Mouse (Mus musculus) midbrain, embryonic 11.5 days (tissue): Measurements from ENCODE around the gene Mcur1. TPM values are rescaled to one million over a fixed set of nuclear protein-coding genes. Genes with fewer than 3 reads are reported as not detected.

Experiments
- ATAC-seq: fragments of 200-750 bp; cut with Nextera tagmentation; 2 replicates; pipeline ENCODE4 v1.8.0; 2017; ENCODE audit warnings: moderate TSS enrichment, moderate library complexity; ENCODE audit not compliant: low FRiP score
- DNase-seq: peaks from one replicate; pipeline ENCODE4 v3.0.0; 2015; ENCODE audit warnings: low spot score; ENCODE audit errors: missing footprints
- H3K27ac ChIP-seq: fragments of 300-500 bp; sonication (generic); 2 replicates; pipeline ENCODE4 v1.5.1; 2014; ENCODE audit warnings: low read depth, low read length
- H3K27me3 ChIP-seq: fragments of 300-500 bp; sonication (generic); 2 replicates; pipeline ENCODE4 v1.6.1; 2014; ENCODE audit warnings: mild to moderate bottlenecking, low read length, moderate library complexity, mixed read lengths; ENCODE audit not compliant: control insufficient read depth, insufficient read depth
- H3K36me3 ChIP-seq: fragments of 300-500 bp; sonication (generic); 2 replicates; pipeline ENCODE4 v1.6.1; 2014; ENCODE audit warnings: mild to moderate bottlenecking, low read length, moderate library complexity, mixed read lengths; ENCODE audit not compliant: control insufficient read depth, insufficient read depth
- H3K4me1 ChIP-seq: fragments of 300-500 bp; sonication (generic); 2 replicates; pipeline ENCODE4 v1.6.1; 2014; ENCODE audit warnings: low read length; ENCODE audit not compliant: control insufficient read depth, insufficient read depth
- H3K4me2 ChIP-seq: fragments of 300-500 bp; sonication (generic); 2 replicates; pipeline ENCODE4 v1.6.1; 2014; ENCODE audit warnings: mild to moderate bottlenecking, moderate library complexity
- H3K4me3 ChIP-seq: fragments of 300-500 bp; sonication (generic); 2 replicates; pipeline ENCODE4 v1.5.1; 2014; ENCODE audit warnings: low read depth, low read length
- H3K9ac ChIP-seq: fragments of 300-500 bp; sonication (generic); 2 replicates; pipeline ENCODE4 v1.6.1; 2014; ENCODE audit warnings: low read length
- H3K9me3 ChIP-seq: fragments of 300-500 bp; sonication (generic); 2 replicates; pipeline ENCODE4 v1.6.1; 2016; ENCODE audit warnings: low read length; ENCODE audit not compliant: control insufficient read depth
- WGBS: fragments of 180-500 bp; shearing (Covaris S2); extraction: QIAGEN DNeasy Blood & Tissue Kit; methylation state at CpG from one replicate; pipeline ENCODE4 v1.1.7; 2014; 5-methylcytosine and 5-hydroxymethylcytosine counted together
- polyA plus RNA-seq: library from polyadenylated mRNA; unstranded; fragments of >200 nt; fragmentation: Nextera tagmentation; extraction: Ambion mirVana; gene quantifications from 2 replicates; pipeline ENCODE4 v1.2.1, GENCODE M21; 2014

The Mcur1 gene
- polyA plus RNA-seq, 1 experiment from 2014 or later = 11.2 TPM

DNA sequence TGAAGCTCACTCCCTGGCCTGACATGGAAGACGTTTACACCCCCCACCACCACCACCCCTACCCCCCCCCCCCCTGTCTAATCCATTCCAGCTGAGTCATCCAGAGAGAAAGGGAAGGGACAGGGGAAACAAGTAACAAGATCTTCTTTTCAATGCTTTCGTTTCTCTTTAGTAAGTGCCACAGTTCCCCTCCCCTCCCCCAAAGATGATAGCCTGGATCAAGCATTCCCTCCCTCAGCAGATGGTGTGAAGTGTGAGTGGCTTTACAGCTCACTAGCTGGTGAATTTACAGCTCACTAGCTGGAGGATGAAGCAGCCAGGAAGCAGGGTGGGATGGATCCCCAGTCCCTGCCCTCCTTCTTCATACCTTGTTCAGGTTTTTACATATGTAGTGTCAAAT, 63.3 kb downstream of the Mcur1 start:
- Histone ChIP-seq H3K9me3 (no peaks in the 10 kb centered on the region), H3K4me2 (no peak overlapping the region), H3K36me3 (no peaks in the 10 kb centered on the region), H3K4me1 (no peaks in the 10 kb centered on the region), H3K4me3 (no peak overlapping the region), H3K27ac (no peak overlapping the region), H3K27me3 (no peaks in the 10 kb centered on the region), H3K9ac (no peak overlapping the region)
- 8% methylated on average over 2 of the region's 2 CpGs for WGBS
- no peak for DNase-seq
- no peak for ATAC-seq

DNA sequence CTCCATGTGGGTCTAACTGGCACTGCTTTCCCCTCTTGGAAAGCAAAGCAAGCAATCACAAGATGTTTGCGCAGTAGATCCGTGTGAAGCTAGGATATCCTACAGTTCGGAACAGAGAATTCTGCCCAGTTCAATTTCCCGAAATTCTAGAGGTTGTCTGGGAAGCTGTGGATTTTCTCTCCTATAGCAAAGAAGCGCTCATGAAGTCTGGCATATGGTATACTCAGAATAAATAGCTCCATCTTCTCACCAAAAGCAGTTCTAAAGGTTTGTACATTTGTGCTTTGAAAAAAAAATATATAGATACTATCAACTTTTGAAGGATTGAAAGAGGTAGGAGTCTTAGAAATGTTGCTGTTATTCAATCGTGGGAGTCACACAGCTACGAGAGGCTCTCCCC, 64.3 kb downstream of the Mcur1 start:
- H3K4me1 ChIP-seq = no peaks in the 10 kb centered on the region
- 92% methylated on average over 7 of the region's 7 CpGs for WGBS
- no peak overlapping the region for H3K4me2 ChIP-seq
- H3K9ac ChIP-seq = no peak overlapping the region
- H3K27ac ChIP-seq = no peak overlapping the region
- no peak for DNase-seq
- no peaks in the 10 kb centered on the region for H3K9me3 ChIP-seq
- H3K36me3 ChIP-seq = no peaks in the 10 kb centered on the region
- ATAC-seq = no peak
- H3K27me3 ChIP-seq = no peaks in the 10 kb centered on the region
- H3K4me3 ChIP-seq = no peak overlapping the region

DNA sequence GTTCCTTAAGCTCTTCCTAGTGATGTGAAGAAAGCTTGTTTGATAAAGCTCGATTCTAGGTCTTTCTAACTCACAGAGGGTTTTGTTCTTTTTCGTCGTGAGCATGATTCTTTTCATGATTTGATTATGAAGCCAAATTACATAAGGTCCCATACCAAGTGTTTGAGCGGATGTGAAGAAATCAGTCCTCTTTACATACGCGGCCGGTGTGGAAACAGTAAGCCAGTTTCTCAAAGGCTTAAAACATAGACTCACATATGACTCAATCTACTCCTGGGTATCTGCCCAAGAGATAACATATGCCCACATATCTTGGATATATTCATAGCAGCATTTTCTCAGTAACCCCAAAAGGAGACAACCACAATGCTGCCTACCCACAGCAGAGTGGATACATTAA, 66.3 kb downstream of the Mcur1 start:
- 94% methylated on average over 7 of the region's 7 CpGs for WGBS
- DNase-seq = no peak
- Histone ChIP-seq H3K27me3 (no peaks in the 10 kb centered on the region), H3K4me3 (no peak overlapping the region), H3K9me3 (no peaks in the 10 kb centered on the region), H3K9ac (no peak overlapping the region), H3K4me2 (no peak overlapping the region), H3K4me1 (no peaks in the 10 kb centered on the region), H3K27ac (no peak overlapping the region), H3K36me3 (no peaks in the 10 kb centered on the region)
- ATAC-seq = no peak

DNA sequence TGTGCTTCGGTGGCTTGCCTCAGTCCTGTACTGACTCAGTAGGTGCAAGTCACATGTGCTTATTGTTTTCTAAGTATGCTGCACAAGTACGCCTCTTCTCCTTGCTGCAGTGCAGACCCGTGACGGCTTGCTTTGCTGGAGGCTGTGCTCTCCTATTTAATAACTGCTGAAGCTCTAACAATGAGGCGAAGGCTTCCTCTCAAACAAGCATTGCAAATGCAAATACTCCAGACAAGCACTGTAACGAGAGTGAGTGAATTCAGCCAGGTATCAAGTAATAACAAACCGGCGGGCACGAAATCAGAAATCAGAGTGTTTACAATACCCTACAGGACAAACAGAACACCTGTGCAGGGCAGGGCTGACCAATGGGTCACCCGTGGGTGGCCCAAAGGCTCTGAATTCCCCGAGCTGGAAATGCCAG, 66.9 kb downstream of the Mcur1 start:
- DNase-seq (no peak), ATAC-seq (no peak)
- H3K27ac ChIP-seq = no peak overlapping the region
- H3K4me3 ChIP-seq = no peak overlapping the region
- H3K4me2 ChIP-seq = no peak overlapping the region
- 75% methylated on average over 11 of the region's 11 CpGs for WGBS
- no peaks in the 10 kb centered on the region for H3K9me3 ChIP-seq
- H3K27me3 ChIP-seq = no peaks in the 10 kb centered on the region
- no peak overlapping the region for H3K9ac ChIP-seq
- no peaks in the 10 kb centered on the region for H3K4me1 ChIP-seq
- H3K36me3 ChIP-seq = no peaks in the 10 kb centered on the region

Other genes starting within 250 kb of the Mcur1 start
- 25.5 and 26.6 TPM in 2 replicates for gene Sirt5, start 194.7 kb downstream of the Mcur1 start, polyA plus RNA-seq
- gene Nol7, start 161.8 kb downstream of the Mcur1 start, polyA plus RNA-seq = 236 and 255 TPM in 2 replicates
- 10.9 and 15.9 TPM in 2 replicates for gene Ranbp9, start 78.9 kb downstream of the Mcur1 start, polyA plus RNA-seq
- gene Rnf182, start 55.5 kb upstream of the Mcur1 start, polyA plus RNA-seq = 7.6 and 7.7 TPM in 2 replicates
- gene Cd83, start 224.6 kb upstream of the Mcur1 start, polyA plus RNA-seq = 6.0 and 7.1 TPM in 2 replicates